Mouse (Mus musculus) limb, embryonic 14.5 days (tissue): ENCODE data around the gene Polr2j. TPM values are rescaled to one million over a fixed set of nuclear protein-coding genes. Genes with fewer than 3 reads are reported as not detected.
"Not testable (repeated sequence)": the region's sequence is repeated elsewhere in the genome, so short reads cannot be mapped to it uniquely, and the experiment has no call there.

ENCODE experiments used
- ATAC-seq: fragments of 200-750 bp; cut with Nextera tagmentation; 2 replicates; pipeline ENCODE4 v1.8.0; 2017; ENCODE audit warnings: low read depth, moderate number of reproducible peaks, moderate TSS enrichment; ENCODE audit not compliant: low FRiP score
- DNase-seq: peaks from one replicate; pipeline ENCODE4 v3.0.0-alpha.2; 2015; ENCODE audit warnings: low spot score
- H3K27ac ChIP-seq: fragments of 300-500 bp; sonication (generic); replicated peaks from 2 replicates; pipeline ENCODE4 v1.5.1; 2014; ENCODE audit warnings: low read depth, mild to moderate bottlenecking, low read length, moderate library complexity, mixed read lengths
- H3K27me3 ChIP-seq: fragments of 300-500 bp; sonication (generic); 2 replicates; pipeline ENCODE4 v1.6.1; 2014; ENCODE audit warnings: low read length, mixed read lengths; ENCODE audit not compliant: control insufficient read depth, insufficient read depth
- H3K36me3 ChIP-seq: fragments of 300-500 bp; sonication (generic); 2 replicates; pipeline ENCODE4 v1.6.1; 2014; ENCODE audit warnings: mild to moderate bottlenecking, low read length, moderate library complexity, mixed read lengths; ENCODE audit not compliant: control insufficient read depth, insufficient read depth
- H3K4me1 ChIP-seq: fragments of 300-500 bp; sonication (generic); 2 replicates; pipeline ENCODE4 v1.6.1; 2014; ENCODE audit warnings: antibody characterized with exemption, low read length, mixed read lengths; ENCODE audit not compliant: control insufficient read depth, insufficient read depth
- H3K4me2 ChIP-seq: fragments of 300-500 bp; sonication (generic); replicated peaks from 2 replicates; pipeline ENCODE4 v1.6.1; 2014; ENCODE audit warnings: low read depth, mild to moderate bottlenecking, low read length, moderate library complexity; ENCODE audit not compliant: severe bottlenecking
- H3K4me3 ChIP-seq: fragments of 300-500 bp; sonication (generic); replicated peaks from 2 replicates; pipeline ENCODE4 v1.5.1; 2014; ENCODE audit warnings: low read length
- H3K9ac ChIP-seq: fragments of 300-500 bp; sonication (generic); 2 replicates; pipeline ENCODE4 v1.6.1; 2014; ENCODE audit warnings: mild to moderate bottlenecking, low read depth, low read length, moderate library complexity; ENCODE audit not compliant: severe bottlenecking
- H3K9me3 ChIP-seq: fragments of 300-500 bp; sonication (generic); 2 replicates; pipeline ENCODE4 v1.6.1; 2016; ENCODE audit warnings: low read length; ENCODE audit not compliant: control insufficient read depth
- POLR2A ChIP-seq: fragments of 200-500 bp; IDR thresholded peaks from 2 replicates; pipeline ENCODE4 v1.8.0; 2012; ENCODE audit warnings: inconsistent platforms, mild to moderate bottlenecking, moderate library complexity, borderline replicate concordance; ENCODE audit not compliant: insufficient read depth, insufficient read length; ENCODE audit errors: extremely low read depth
- WGBS: fragments of 180-500 bp; shearing (Covaris S2); extraction: QIAGEN DNeasy Blood & Tissue Kit; methylation state at CpG from one replicate; pipeline ENCODE4 v1.1.7; 2014; 5-methylcytosine and 5-hydroxymethylcytosine counted together
- polyA plus RNA-seq, 2 experiments: library from polyadenylated mRNA; depleted of rRNA in 1 of 2; stranded (reverse) in 1 of 2; unstranded in 1 of 2; fragments of >200 nt; fragmentation: Nextera tagmentation in 1 of 2; extraction: Ambion mirVana in 1 of 2; gene quantifications; 2 replicates each; pipeline versions ENCODE4 v1.2.1 to v1.2.3; 2012 to 2014

The Polr2j gene
- polyA plus RNA-seq, 2 experiments = 148 to 251 TPM

- no peak for DNase-seq
- WGBS = 90% methylated on average over 6 of the region's 6 CpGs
- Histone ChIP-seq H3K36me3 (peaks cover 38% of the 10 kb centered on the region), H3K4me2 (no peak overlapping the region), H3K9ac (no peak overlapping the region), H3K4me1 (no peaks in the 10 kb centered on the region), H3K4me3 (no peak overlapping the region), H3K27ac (no peak overlapping the region), H3K9me3 (no peaks in the 10 kb centered on the region), H3K27me3 (no peaks in the 10 kb centered on the region)
- TF ChIP-seq POLR2A = no peak
- no peak for ATAC-seq
These were observed 26.8 kb downstream of the Polr2j start for GRCm38 (mm10) chr5:136143161-136143755.

GRCm38 (mm10) chr5:136144606-136145430, 28.4 kb downstream of the Polr2j start:
- H3K9ac ChIP-seq = no peak overlapping the region
- no peak for DNase-seq
- WGBS = 57% methylated on average over 12 of the region's 12 CpGs
- no peaks in the 10 kb centered on the region for H3K4me1 ChIP-seq
- H3K9me3 ChIP-seq = no peaks in the 10 kb centered on the region
- no peaks in the 10 kb centered on the region for H3K27me3 ChIP-seq
- H3K27ac ChIP-seq = no peak overlapping the region
- H3K4me2 ChIP-seq = no peak overlapping the region
- peaks cover 26% of the 10 kb centered on the region for H3K36me3 ChIP-seq
- no peak for ATAC-seq
- H3K4me3 ChIP-seq = no peak overlapping the region
- no peak for TF ChIP-seq POLR2A

DNA sequence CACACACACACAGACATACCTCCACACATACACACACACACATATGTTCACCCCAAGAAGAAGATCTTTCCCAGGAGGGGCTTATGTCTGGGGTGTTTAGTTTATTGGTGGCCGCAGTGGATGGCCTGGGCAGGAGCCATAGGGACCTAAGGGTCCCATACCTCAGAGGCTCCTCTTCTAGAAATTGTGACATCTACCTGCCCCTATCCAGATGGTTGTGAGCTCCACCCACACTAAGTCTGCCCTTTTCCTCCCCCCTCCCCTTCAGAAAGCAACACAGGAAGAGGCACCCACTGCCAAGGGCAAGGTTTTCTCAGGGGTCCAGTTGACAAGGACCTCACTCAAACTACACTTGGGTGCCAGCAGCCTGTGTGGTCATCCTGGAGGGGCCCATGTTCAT, 30.5 kb downstream of the Polr2j start:
- Histone ChIP-seq H3K36me3 (peaks cover 6% of the 10 kb centered on the region), H3K27ac (no peak overlapping the region), H3K4me2 (no peak overlapping the region), H3K27me3 (no peaks in the 10 kb centered on the region), H3K9me3 (no peaks in the 10 kb centered on the region), H3K4me3 (no peak overlapping the region), H3K4me1 (no peaks in the 10 kb centered on the region), H3K9ac (no peak overlapping the region)
- no peak for DNase-seq
- WGBS = 94% methylated on average over 1 of the region's 1 CpGs
- no peak for ATAC-seq
- no peak for TF ChIP-seq POLR2A

DNA sequence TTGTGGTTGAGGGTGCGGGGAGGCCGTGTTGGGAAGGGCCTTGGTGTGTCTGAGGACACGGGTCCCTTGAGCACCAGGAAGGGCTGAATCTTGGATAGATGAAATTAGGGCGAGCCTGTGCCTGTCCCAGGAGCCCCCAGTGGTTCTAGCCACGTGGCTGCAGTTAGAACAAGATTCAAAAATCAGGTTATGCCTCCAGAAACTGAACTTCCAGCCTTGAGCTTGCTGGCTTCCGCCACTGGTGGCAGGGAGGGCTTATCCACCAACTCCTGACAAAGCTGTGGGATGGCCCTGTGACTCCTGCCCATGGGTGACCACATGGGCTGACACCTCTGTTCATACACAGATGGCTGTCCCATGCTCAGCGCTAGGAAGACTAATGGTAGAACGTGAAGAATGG, 31.3 kb downstream of the Polr2j start:
- WGBS = 67% methylated on average over 8 of the region's 8 CpGs
- H3K27me3 ChIP-seq = no peaks in the 10 kb centered on the region

DNA sequence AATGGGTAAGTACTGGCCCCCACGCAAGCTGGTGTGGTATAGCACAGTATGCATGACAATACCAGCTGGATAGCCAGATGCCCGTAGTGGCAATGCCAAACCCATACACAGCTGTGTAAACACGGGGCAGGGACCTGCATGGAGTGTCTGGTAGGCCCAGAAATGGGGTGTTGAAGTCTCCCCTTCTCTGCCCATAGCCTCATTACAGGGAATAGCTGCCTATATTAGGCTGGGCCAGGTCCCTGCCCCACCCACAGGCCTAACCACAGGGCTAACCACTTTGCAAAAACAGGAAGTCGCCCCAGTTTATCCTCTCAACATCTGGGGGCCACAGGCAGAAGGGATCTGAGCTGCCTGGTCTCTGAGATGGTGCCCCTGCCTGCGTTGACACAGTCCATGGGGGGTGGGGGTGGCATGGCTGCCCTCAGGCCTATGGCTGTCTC, 32.7 kb downstream of the Polr2j start:
- not testable (repeated sequence) for H3K36me3 ChIP-seq, DNase-seq, H3K4me3 ChIP-seq, H3K27me3 ChIP-seq, H3K9me3 ChIP-seq, ATAC-seq, H3K9ac ChIP-seq, H3K4me1 ChIP-seq, H3K4me2 ChIP-seq, H3K27ac ChIP-seq
- WGBS = 70% methylated on average over 5 of the region's 5 CpGs

More for the DNA sequence above, 31.3 kb downstream of the Polr2j start:
- no peaks in the 10 kb centered on the region for H3K4me1 ChIP-seq
- H3K9me3 ChIP-seq = no peaks in the 10 kb centered on the region
- DNase-seq (no peak), ATAC-seq (no peak)
- H3K36me3 ChIP-seq = no peaks in the 10 kb centered on the region
- H3K4me3 ChIP-seq = no peak overlapping the region
- H3K4me2 ChIP-seq = no peak overlapping the region
- no peak overlapping the region for H3K27ac ChIP-seq
- H3K9ac ChIP-seq = no peak overlapping the region
- no peak for TF ChIP-seq POLR2A
